Mouse (Mus musculus) heart, embryonic 14.5 days (tissue): ENCODE data around the gene Rxra. TPM values are rescaled to one million over a fixed set of nuclear protein-coding genes. Genes with fewer than 3 reads are reported as not detected.

Experiments
- ATAC-seq: fragments of 200-750 bp; cut with Nextera tagmentation; 2 replicates; pipeline ENCODE4 v1.8.0; 2017; ENCODE audit warnings: low read depth, moderate TSS enrichment; ENCODE audit not compliant: insufficient number of reproducible peaks, insufficient read depth, low FRiP score
- H3K27ac ChIP-seq, 2 experiments: fragments of 200-500 bp in 1 of 2; fragments of 300-500 bp in 1 of 2; sonication (generic) in 1 of 2; replicated peaks in 1 of 2; 2 replicates each; pipeline ENCODE4 v1.5.1; 2012 to 2014; ENCODE audit warnings: low read depth in 2 of 2, low read length in 2 of 2, control low read depth in 1 of 2, mild to moderate bottlenecking in 1 of 2, mixed read lengths in 1 of 2; ENCODE audit not compliant: control insufficient read depth in 1 of 2, insufficient read depth in 1 of 2
- H3K27me3 ChIP-seq: fragments of 300-500 bp; sonication (generic); 2 replicates; pipeline ENCODE4 v1.6.1; 2014; ENCODE audit warnings: mild to moderate bottlenecking, low read length, control low read depth; ENCODE audit not compliant: control insufficient read depth, insufficient read depth
- H3K36me3 ChIP-seq: fragments of 300-500 bp; sonication (generic); 2 replicates; pipeline ENCODE4 v1.6.1; 2014; ENCODE audit warnings: mild to moderate bottlenecking, control low read depth, low read length, mixed read lengths; ENCODE audit not compliant: control insufficient read depth, insufficient read depth
- H3K4me1 ChIP-seq, 2 experiments: fragments of 200-500 bp in 1 of 2; fragments of 300-500 bp in 1 of 2; sonication (generic) in 1 of 2; 2 replicates each; pipeline ENCODE4 v1.6.1; 2012 to 2014; ENCODE audit warnings: low read length in 2 of 2, control low read depth in 1 of 2, mixed read lengths in 1 of 2; ENCODE audit not compliant: control insufficient read depth in 2 of 2, insufficient read depth in 2 of 2
- H3K4me2 ChIP-seq: fragments of 300-500 bp; sonication (generic); 2 replicates; pipeline ENCODE4 v1.6.1; 2014; ENCODE audit warnings: mild to moderate bottlenecking, low read length
- H3K4me3 ChIP-seq, 2 experiments: fragments of 200-500 bp in 1 of 2; fragments of 300-500 bp in 1 of 2; sonication (generic) in 1 of 2; 2 replicates each; pipeline ENCODE4 v1.5.1; 2012 to 2014; ENCODE audit warnings: low read length in 2 of 2, mild to moderate bottlenecking in 2 of 2, control low read depth in 1 of 2, low read depth in 1 of 2, moderate library complexity in 1 of 2; ENCODE audit not compliant: control insufficient read depth in 1 of 2, insufficient read depth in 1 of 2
- H3K9ac ChIP-seq: fragments of 300-500 bp; sonication (generic); 2 replicates; pipeline ENCODE4 v1.6.1; 2014; ENCODE audit warnings: mild to moderate bottlenecking, low read length
- H3K9me3 ChIP-seq: fragments of 300-500 bp; sonication (generic); 2 replicates; pipeline ENCODE4 v1.6.1; 2016; ENCODE audit warnings: low read length, control low read depth; ENCODE audit not compliant: control insufficient read depth
- WGBS: fragments of 180-500 bp; shearing (Covaris S2); extraction: QIAGEN DNeasy Blood & Tissue Kit; methylation state at CpG from one replicate; pipeline ENCODE4 v1.1.7; 2014; 5-methylcytosine and 5-hydroxymethylcytosine counted together
- polyA plus RNA-seq: library from polyadenylated mRNA; unstranded; fragments of >200 nt; fragmentation: Nextera tagmentation; extraction: Ambion mirVana; gene quantifications from 2 replicates; pipeline ENCODE4 v1.2.1, GENCODE M21; 2014

The Rxra gene
- polyA plus RNA-seq, result 5.2 and 5.7 TPM in 2 replicates

DNA sequence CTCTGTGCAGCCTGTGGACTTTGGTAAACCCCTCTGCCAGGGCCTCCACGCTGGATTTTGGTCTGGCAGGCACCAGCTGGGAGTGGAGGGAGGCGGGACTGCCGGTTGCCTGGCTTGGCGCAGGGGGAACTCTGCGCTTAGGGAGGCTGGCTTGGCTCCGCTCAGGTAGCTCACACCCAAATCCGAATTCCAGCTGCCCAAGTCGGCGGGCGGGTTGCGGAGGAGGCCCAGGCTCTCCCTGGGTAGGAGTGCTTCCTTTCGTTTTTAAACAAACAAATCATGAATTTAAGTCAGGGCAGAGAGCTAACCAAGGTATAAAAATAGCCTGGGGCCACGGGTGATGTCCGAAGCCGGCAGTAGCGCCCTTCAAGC is at the start of gene Rxra:
Gene Rxra, plus strand, starts transcription at position 335 of the 372 bp plus-strand sequence.
- no peak for ATAC-seq
- WGBS, result 2% methylated on average over 16 of the region's 16 CpGs
- Histone ChIP-seq H3K4me1 (peaks cover 40 to 51% of the 10 kb centered on the region in 2 experiments), H3K9ac (peak within 1 kb of the TSS; percentile 99), H3K9me3 (no peaks in the 10 kb centered on the region), H3K27ac (peak within 1 kb of the TSS; percentile 85 to 97), H3K4me2 (peak within 1 kb of the TSS; percentile 99), H3K27me3 (no peaks in the 10 kb centered on the region), H3K36me3 (no peaks in the 10 kb centered on the region), H3K4me3 (peak within 1 kb of the TSS; percentile 78 to 92)

- 70% methylated on average over 1 of the region's 1 CpGs for WGBS
- H3K4me3 ChIP-seq, result no peak overlapping the region
These were observed 49.6 kb upstream of the Rxra start for GRCm38 (mm10) chr2:27626604-27627003.

DNA sequence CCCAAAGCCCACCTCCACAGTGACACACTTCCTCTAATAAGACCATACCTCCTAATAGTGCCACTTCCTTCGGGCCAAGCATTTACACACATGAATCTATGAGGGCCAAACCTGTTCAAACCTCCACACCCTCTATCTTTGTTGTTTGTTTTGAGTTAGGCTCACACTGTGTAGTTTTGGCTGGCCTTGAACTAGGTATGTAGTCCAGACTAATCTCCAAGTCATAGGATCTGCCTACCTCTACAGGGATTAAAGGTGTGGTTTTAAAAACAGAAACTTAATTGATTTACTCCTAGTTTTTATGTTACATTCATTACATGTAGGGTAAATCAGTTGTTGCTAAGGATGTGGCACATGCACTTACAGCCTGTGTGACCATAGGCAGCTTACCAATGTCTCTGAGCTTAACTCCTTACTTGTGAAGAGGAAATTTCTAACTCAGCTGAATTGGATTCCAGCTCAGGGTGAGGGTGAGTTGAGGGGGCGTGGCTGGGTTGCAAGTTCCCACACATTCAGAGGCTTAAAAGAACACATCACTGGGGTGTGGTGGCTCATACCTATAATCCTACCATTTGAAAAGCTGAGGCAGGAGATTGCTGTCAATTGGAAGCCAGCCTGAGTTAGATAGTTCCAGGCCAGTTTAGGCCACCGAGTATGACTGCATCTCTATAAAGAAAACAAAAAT is 45.5 kb upstream of the Rxra start:
- Histone ChIP-seq H3K9me3 (no peaks in the 10 kb centered on the region), H3K9ac (no peak overlapping the region), H3K4me1 (peaks cover 0 to 2% of the 10 kb centered on the region in 2 experiments; a peak in 2 of 4 replicates), H3K4me3 (no peak overlapping the region), H3K4me2 (no peak overlapping the region), H3K36me3 (no peaks in the 10 kb centered on the region), H3K27ac (no peak overlapping the region), H3K27me3 (no peaks in the 10 kb centered on the region)
- ATAC-seq, result no peak
- 81% methylated on average over 3 of the region's 3 CpGs for WGBS

More at GRCm38 (mm10) chr2:27626604-27627003, 49.6 kb upstream of the Rxra start:
- H3K4me1 ChIP-seq, result no peaks in the 10 kb centered on the region
- no peaks in the 10 kb centered on the region for H3K27me3 ChIP-seq
- H3K9ac ChIP-seq, result no peak overlapping the region
- ATAC-seq, result no peak
- no peaks in the 10 kb centered on the region for H3K9me3 ChIP-seq
- H3K4me2 ChIP-seq, result no peak overlapping the region
- H3K27ac ChIP-seq, result no peak overlapping the region
- no peaks in the 10 kb centered on the region for H3K36me3 ChIP-seq

GRCm38 (mm10) chr2:27633471-27633870 is 42.8 kb upstream of the Rxra start:
- H3K36me3 ChIP-seq, result no peaks in the 10 kb centered on the region
- WGBS, result 71% methylated on average over 2 of the region's 2 CpGs

GRCm38 (mm10) chr2:27634018-27634417 is 42.2 kb upstream of the Rxra start:
- WGBS, result 64% methylated on average over 1 of the region's 1 CpGs
- ATAC-seq, result no peak
- no peaks in the 10 kb centered on the region for H3K9me3 ChIP-seq
- no peaks in the 10 kb centered on the region for H3K27me3 ChIP-seq
- no peaks in the 10 kb centered on the region for H3K36me3 ChIP-seq
- H3K4me3 ChIP-seq, result no peak overlapping the region
- no peak overlapping the region for H3K4me2 ChIP-seq
- peaks cover 18% of the 10 kb centered on the region in 2 experiments for H3K4me1 ChIP-seq
- H3K27ac ChIP-seq, result no peak overlapping the region
- no peak overlapping the region for H3K9ac ChIP-seq

More at GRCm38 (mm10) chr2:27633471-27633870, 42.8 kb upstream of the Rxra start:
- no peaks in the 10 kb centered on the region for H3K9me3 ChIP-seq
- no peak overlapping the region for H3K27ac ChIP-seq
- no peaks in the 10 kb centered on the region for H3K27me3 ChIP-seq
- no peak overlapping the region for H3K4me3 ChIP-seq
- no peak overlapping the region for H3K9ac ChIP-seq
- H3K4me1 ChIP-seq, result peaks cover 13 to 14% of the 10 kb centered on the region in 2 experiments
- ATAC-seq, result no peak
- no peak overlapping the region for H3K4me2 ChIP-seq

DNA sequence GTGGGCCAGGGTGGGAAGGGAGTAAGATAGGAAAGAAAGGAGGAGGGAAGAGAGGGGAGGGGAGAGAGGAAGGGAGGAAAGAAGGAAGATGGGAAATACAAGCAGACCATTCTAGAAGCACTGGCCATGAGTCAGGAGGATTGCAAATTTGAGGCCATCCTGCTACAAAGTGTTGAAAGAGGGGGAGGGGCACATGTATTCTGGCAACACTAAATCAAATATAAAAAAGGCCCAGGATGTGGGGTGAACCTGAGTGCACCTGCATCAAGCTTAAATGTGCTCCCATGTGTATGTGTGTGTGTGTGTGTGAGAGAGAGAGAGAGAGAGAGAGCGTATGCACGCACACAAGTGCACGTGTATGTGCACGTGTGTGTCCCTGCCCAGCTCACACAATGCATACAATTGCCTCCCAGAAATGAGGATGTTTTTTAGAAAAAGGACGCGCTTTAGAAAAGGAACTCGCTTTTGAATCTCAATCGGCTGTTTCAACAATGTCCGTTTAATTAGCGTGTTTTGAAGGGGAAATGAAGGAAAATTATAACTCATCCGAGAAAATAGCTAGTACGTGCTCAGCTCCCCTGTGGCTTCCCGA is 41.0 kb upstream of the Rxra start:
- Histone ChIP-seq H3K27ac (no peak overlapping the region), H3K36me3 (no peaks in the 10 kb centered on the region), H3K4me3 (no peak overlapping the region), H3K27me3 (no peaks in the 10 kb centered on the region), H3K4me1 (peaks cover 22 to 24% of the 10 kb centered on the region in 2 experiments), H3K9me3 (no peaks in the 10 kb centered on the region), H3K4me2 (no peak overlapping the region), H3K9ac (no peak overlapping the region; the same call in 1 of the 2 replicates)
- WGBS, result 86% methylated on average over 13 of the region's 13 CpGs
- no peak for ATAC-seq

- Histone ChIP-seq H3K27ac (peak overlapping the region; percentile 72 to 82), H3K9ac (no peak overlapping the region), H3K36me3 (no peaks in the 10 kb centered on the region), H3K4me3 (no peak overlapping the region), H3K4me1 (peaks cover 31 to 32% of the 10 kb centered on the region in 2 experiments), H3K4me2 (no peak overlapping the region), H3K27me3 (no peaks in the 10 kb centered on the region), H3K9me3 (no peaks in the 10 kb centered on the region)
- peak; percentile 87 for ATAC-seq
- 7% methylated on average over 1 of the region's 1 CpGs for WGBS
These were observed 39.4 kb upstream of the Rxra start for GRCm38 (mm10) chr2:27636796-27637195.
